Mouse (Mus musculus) T-helper 17 cell (primary cell): ENCODE results near the gene Usp16.

ENCODE experiments used
- in situ Hi-C, 2 experiments: fragments of 300-600 bp; cut with MboI, MseI; formaldehyde crosslinking; loops; 1 replicate in 1 of 2; 2 replicates in 1 of 2; pipeline ENCODE4 v1.15.1; 2025; ENCODE audit warnings: high pct_unique_total_duplicates in 2 of 2

The Usp16 gene

GRCm38 (mm10) chr16:87454419-87455179, at the start of gene Usp16:
Usp16 (plus strand) TSS chr16:87454703.
- in situ Hi-C loops = no loop called here

GRCm38 (mm10) chr16:87405001-87405400, 49.5 kb upstream of the Usp16 start:
- in situ Hi-C loops = no loop called here

GRCm38 (mm10) chr16:87420662-87421061, 33.8 kb upstream of the Usp16 start:
- in situ Hi-C loops = no loop called here

DNA sequence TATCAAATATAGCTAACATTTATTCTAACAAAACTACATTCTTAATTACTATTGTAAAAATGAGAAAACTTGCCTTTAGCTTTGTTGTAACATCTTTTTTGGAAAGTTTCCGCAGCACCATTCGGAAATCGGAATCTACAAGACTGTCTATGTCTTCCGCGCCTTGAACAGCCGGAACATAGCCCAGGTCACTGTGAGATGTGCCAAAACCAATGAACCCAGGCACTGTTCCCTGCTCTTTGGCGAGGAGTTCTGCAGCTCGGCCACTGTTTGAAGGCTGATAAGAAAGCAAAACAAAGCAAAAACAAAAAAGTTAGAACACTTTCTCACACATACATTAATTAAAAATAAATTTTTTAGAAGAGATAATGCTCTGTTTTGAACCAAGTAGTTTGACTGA, 27.0 kb upstream of the Usp16 start:
- in situ Hi-C loops = no loop called here

GRCm38 (mm10) chr16:87432033-87432814, 22.3 kb upstream of the Usp16 start, which contains the start of gene Ltn1:
Ltn1 (minus strand) TSS chr16:87432612.
- in situ Hi-C loops = no loop called here

- in situ Hi-C loops = no loop called here
These were observed 20.2 kb upstream of the Usp16 start for GRCm38 (mm10) chr16:87434266-87434665.

DNA sequence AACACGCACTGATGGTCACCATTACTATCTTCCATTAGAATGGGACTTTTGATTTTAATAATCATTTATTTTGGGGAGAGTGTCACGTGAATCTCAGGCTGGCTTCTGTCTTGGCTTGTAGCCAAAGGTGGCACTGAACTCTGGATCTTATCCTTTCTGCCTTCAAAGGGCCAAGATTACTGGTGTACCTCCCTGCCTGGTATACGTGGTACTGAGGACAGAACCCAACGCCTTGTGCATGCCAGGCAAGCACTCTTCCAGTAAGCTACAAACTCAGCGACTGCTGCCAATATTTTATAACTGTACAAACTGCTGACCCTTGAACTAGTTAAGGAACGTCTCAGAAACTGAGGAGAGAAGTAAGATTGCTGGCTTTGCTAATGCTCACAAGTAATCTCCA, 19.6 kb upstream of the Usp16 start:
- in situ Hi-C loops = no loop called here

- in situ Hi-C loops = no loop called here
These were observed 18.9 kb upstream of the Usp16 start for GRCm38 (mm10) chr16:87435411-87436205.

DNA sequence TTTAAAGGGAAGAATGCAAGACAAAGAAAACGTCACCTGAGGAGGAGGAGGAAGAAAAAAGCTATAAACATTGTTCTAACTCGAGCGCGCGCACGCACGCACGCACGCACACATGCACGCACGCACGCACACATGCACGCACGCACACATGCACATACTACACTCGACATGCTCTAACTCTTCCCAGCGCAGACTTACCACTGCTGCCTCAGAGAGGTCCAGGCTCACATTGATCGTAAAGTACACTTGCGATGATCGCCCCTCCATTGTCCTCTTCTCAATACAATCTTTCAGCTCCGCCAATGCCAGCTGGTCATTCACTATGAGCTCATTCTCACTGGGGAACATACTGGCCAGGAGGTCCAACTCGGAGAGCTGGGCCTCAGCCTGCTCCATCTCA, 17.4 kb upstream of the Usp16 start:
- in situ Hi-C loops = no loop called here

GRCm38 (mm10) chr16:87438697-87439096, 15.8 kb upstream of the Usp16 start:
- in situ Hi-C loops = no loop called here

- in situ Hi-C loops = no loop called here
These were observed 14.3 kb upstream of the Usp16 start, which contains the start of gene Rwdd2b for GRCm38 (mm10) chr16:87440184-87440686. Rwdd2b (minus strand) TSS chr16:87440573.

DNA sequence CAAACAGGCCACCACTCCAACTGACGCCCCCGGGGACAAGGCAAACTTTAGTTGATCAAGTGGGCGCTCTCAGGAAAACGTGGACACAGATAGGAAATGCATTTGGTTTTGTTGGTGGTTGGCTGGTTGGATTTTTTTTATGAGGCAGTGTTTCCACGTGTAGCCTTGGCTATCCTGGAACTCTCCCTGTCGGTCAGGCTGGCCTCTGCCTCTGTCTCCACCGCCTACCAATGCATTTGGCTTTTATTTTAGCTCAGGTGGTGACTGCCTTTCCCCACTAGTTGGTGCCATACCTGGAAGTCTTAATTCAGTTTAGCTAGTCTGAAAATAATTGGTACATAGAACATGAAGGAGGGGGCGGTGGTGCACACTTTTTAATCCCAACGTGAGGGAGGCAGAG, 13.4 kb upstream of the Usp16 start:
- in situ Hi-C loops = no loop called here

DNA sequence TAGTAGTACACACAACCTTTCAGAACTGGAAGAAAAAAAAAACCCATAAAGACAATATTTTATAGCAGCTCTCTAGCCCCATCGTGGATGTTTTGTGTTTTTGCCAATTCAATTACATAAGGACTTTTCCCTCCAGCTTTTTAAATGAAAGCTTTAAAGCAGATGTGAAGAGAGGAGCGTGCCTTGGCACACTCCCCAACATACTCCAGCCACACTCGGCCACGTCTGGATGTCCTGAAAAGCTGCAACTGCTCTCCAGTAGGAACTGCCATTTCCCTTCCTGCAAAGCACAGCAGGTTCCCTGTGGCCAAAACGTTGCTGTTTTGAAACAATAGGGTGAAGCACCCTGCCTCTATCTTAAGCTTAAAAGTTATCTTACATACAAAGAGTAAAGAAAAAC, 12.2 kb upstream of the Usp16 start:
- in situ Hi-C loops = no loop called here

DNA sequence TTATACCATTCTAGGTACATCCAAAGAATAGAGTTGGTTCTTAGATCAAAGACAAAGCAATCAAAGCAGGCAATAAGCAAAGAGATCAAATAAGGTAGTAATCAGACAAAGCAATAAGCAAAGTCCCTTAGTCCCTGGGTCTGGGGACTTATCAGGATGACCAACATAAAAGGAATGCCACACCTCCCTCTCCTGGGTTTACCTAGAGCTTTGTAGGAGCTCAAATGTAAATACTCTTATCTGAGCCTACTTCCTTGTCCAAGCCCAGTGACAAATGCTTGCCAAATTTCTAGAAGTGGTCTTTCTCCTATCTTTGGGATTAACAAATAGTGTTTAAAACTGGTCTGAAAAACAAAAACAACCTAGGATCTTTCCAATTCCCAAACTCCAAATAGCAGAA, 11.3 kb upstream of the Usp16 start:
- in situ Hi-C loops = no loop called here

- in situ Hi-C loops = no loop called here
These were observed 10.4 kb upstream of the Usp16 start for GRCm38 (mm10) chr16:87444071-87444470.

GRCm38 (mm10) chr16:87445110-87445509, 9.4 kb upstream of the Usp16 start:
- in situ Hi-C loops = no loop called here

- in situ Hi-C loops = no loop called here
These were observed 9.0 kb upstream of the Usp16 start for GRCm38 (mm10) chr16:87445528-87445927.

DNA sequence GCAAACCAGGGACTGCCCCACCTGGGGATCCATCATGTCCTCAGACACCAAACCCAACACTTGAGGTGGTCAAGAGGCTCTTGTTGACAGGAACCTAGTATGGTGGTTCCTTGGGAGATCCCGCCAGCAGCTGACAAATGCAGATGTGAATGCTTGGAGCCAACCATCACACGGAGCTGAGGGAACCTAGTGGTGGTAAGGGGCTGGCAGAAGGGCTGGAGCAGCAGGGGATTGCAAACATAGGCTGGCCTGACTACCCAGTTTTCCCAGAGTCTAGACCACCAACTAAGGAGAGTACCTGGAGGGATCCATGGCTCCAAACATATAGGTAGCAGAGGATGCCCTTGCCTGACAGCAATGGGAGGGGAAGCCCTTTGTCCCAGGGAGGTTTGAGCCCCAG, 1.3 kb upstream of the Usp16 start:
- in situ Hi-C loops = no loop called here

DNA sequence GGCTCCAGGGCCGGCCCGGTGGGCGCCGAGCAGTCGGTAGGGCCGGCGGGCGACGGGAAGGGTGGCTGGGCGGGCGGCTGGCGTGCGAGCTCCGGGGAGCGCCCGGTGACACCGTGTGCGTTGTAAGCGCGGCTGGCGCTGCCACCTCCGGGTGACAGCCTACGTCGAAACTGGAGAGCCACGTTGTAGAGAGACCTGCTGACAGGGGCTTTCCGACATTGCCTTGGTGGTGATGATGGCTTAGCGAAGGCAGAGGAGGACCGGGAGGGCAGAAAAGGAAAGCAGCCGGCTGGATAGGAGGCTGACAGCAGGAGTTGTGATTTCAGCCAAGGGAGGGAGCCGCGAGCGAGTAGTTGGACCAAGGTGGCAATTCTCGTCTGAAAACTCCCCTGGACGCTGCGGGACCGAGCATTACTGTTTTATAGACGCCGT, 693 bp downstream of the Usp16 start:
- in situ Hi-C loops = no loop called here

DNA sequence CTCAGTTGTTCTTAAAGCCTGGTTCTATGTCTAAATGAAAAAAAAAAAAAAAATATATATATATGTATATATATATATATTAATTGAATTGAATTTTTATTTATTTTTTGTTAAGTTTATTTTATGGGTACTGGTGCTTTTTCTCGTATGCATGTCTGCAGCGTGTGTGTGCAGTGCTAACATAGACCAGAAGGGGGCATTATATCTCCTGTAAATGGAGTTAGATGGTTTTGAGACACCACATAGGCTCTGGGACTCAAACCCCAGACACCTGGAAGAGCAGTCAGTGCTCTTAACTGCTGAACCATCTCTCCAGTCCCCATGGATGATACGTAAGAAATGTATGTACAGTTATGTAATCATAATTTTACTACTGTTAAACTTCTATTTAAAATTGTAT, 4.2 kb downstream of the Usp16 start:
- in situ Hi-C loops = no loop called here

- in situ Hi-C loops = no loop called here
These were observed 16.1 kb downstream of the Usp16 start for GRCm38 (mm10) chr16:87470579-87470978.

DNA sequence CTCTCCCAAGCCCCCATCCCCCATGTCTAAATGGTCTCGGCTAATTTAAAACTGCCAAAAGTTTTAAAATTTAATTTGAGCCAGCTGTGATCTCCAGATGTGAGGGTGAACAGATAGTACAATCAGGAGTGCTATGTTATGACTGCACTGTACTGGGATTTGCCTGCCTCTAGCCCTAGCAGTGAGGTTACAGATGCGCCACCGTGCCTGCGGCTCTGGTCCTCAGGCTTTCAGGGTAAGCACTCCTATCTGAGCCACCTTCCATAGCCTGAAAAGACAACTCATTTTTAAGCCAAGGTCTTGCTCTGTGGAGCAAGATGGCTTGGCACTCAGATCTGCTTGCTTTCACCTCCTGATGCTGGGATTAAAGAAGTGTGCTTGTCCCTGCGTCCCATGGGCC, 29.9 kb downstream of the Usp16 start:
- in situ Hi-C loops = no loop called here
